Mouse (Mus musculus): ENCODE measurements at regions not wholly inside any gene's neighbourhood (a gene's known extent, or its start where the extent isn't known, plus 50 kb on each side); places are given as distances from the start of the nearest gene placed in this dataset.
A peak's percentile ranks its signal among the peaks of the same experiment; 100 is the strongest.

DNA sequence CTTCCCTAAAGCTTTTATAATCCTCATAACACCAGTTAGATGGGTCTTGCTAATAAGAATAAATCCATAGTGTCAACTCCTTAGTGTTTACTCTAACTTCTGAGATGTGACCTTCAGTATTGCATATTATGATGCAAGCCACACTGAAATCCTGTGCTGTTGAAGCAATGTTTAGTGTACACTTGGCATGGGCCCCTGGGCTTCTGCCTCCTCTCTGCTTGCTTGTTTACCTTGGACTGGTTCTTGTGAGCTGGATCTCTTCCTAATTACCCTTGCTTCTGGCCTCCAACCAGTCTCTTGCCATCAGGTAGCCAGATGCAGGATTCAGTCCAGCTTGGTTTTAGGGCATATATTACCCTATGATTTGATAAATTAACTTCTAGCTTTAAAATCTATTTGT lies 57.0 kb downstream of the Rgs2 start:
- no peak for DNase-seq

DNA sequence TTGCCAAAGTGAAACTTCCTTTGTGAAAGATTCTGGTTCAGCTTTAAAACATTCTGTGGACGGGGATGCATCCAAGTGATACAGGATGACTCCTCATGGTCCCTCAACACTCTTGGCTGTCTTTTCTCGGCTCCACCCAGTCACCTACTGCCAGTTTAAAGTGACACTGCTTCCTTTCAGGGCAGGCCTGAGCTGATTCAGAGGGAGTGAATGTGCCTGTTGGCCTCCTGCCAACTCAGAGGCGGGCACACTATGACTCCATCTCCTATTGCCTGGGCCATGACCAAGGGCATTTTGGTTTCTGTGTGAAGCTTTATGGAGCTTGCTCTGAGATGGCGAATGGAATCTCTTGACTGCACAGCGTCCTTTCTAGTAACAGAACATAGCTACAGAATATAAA lies 62.5 kb downstream of the Rgs2 start:
- peak; percentile 19 to 34 for DNase-seq

DNA sequence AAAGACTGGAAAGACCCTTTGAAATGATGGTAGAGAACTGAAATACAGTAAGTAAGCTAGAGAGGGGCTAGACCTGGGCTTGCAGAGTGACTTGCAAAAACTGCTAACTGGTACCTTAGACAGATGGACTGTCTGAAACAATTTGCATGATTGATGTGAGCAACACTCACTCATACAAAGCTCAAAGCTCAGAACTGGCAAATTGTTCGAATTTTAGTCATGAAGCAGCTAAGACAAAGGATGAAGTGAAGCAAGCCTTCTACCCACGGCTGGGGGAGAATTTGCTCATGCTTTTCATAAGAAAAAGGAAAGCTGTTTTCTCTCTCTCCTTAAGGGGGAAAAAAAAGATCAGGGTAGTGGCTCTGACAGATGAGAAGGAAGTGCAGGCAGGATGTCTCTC lies 64.5 kb downstream of the Rgs2 start:
- no peak for DNase-seq

DNA sequence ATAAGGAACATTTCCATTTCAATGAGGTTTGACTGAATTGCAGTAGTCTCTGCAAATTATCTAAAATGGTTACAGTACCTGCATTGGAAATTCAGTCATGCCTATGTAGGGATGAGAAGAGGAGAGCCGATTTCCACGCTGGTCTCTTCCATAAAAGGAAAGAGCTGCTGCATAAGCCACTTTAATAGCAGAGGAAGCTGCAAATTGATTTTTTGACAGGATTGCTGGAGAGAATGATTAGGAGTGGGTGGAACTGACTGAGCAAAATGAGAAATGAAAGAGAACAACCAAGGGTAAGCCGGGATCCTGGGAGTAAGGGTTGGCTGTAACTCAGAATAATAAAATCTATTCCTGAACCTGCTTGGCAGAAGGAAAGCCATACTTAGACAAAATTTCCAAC lies 65.4 kb downstream of the Rgs2 start:
- DNase-seq, result no peak

DNA sequence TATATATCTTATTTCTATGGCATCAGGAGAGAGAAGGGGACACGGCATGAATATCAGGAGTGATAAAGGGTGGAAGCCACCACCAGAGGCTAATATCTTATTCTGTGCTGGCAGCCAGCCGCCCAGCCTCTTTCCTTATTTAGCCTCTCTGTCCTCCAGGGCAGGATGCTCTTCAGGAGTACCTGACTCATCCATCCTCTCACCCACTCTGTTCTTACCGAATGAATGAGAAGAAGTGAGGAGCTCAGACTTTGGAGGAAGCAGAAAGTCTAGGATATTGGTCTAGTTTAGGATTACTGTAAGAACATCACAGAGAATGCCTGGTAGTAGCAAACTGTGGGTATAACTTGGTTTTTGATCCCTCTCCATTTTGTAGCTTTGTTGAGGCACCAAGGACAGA lies 73.2 kb downstream of the Rgs2 start:
- DNase-seq, result no peak

DNA sequence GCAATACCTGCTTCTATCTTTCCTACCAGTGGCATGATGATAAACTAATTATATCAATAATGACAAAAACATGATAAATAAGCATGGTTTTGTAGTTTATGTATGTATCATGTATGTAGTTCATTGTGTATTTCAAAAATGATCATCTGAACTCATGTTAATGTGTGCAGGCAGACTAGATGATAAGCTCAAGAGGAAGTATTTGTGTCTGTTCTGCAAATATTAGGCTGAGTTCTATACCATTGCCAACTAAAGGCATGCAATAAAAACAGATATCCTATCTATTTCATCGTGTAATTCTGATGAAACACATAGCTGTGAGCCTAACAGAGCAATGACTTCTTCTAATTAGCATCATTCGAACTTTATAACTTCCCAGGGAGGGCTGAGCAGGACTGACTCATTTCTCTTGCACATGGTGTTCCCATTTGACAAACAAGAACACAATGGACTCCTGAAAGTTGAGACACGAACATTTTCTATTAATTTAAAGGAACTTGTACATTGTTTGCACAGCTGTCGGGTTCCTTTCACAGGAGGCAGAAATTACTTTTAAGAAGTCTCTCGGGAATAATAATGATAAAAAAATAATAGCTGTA lies 74.3 kb downstream of the Rgs2 start:
- DNase-seq, result no peak

DNA sequence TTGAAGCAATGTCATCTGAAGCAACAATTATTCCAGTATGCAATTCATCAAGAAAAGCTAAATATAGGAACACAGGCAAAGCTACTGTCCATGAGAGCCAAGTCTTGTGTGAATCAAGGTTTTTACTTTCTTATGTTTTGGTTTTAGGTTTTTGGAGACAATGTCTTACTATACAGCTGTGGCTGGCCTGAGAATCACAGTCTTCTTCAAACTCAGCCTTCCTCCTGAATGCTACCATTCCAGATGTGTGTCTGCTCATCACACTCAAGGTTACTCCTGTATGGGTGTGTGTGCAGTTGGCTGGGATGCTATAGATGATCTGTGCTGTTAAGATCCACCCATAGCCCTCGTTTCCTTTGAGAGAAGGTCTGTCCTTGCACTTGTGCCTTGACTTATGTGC lies 81.5 kb downstream of the Rgs2 start:
- DNase-seq, result no peak

DNA sequence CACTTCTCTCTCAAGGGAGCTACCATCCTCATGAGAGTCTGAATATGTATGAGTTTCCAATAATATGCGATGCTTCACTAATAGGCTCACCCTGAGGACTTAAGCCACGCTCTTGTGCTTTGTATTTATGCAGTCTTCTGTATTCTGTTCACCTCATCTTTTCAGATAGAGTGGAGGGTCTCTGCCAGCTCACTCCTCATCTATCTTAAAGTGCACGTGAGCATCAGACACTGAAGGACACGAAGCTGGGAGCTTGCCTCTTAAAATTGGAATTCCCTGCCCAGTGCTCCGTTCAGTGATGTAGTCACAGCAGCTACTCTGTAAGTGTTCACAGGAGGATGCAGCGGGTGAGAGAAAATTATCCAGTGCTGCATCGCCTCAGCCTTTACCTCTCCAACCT lies 83.7 kb downstream of the Rgs2 start:
- DNase-seq, result no peak

DNA sequence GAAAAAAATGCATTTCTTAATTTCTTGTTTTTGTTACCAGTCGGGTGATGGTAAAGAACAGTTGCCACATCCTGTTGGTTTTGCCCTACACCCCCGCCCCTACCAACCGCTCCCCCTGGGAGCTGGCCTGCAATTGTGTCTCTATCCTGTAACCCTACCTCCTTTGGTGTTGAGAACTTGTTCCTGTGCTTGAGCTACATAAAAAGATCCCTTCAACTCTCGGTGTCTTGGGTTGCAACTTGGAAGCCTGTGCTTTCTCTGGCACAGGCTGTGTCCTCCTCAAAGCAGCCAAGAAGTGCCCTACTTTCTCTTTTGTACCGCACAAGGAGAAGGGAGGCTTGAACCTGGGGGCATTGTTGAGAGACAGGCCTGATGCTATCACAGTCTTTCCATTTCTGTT lies 85.0 kb downstream of the Rgs2 start:
- DNase-seq, result peak; percentile 70 to 85

DNA sequence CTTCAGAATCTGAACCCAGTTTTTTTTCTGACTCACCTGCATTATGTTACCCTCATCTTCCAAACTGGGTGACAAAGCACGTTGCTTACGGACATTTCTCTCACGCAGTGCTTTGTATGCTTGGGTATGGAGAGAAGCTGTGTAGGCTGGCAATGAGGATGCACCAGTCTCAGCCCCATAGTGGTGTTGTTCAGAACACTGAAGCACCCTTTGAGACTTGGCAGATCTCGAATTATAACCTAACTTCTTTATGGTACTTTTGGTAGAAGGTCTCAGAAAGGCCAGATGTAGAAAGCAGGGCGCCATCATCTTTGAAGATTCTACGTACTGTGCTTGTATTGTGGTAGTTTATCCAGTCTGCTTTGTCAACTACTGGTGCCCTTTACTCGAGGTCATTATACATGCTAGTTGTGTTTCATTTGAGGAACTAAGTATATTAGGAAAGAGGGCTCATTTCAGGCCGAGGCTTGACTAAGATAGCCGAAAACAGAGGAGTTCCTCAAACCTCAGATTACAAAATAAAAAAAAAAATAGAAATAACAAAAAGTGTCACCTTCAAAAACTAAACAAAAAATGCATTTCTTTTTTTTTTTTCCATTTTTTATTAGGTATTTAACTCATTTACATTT lies 85.7 kb downstream of the Rgs2 start:
- peak; percentile 23 to 30 for DNase-seq

DNA sequence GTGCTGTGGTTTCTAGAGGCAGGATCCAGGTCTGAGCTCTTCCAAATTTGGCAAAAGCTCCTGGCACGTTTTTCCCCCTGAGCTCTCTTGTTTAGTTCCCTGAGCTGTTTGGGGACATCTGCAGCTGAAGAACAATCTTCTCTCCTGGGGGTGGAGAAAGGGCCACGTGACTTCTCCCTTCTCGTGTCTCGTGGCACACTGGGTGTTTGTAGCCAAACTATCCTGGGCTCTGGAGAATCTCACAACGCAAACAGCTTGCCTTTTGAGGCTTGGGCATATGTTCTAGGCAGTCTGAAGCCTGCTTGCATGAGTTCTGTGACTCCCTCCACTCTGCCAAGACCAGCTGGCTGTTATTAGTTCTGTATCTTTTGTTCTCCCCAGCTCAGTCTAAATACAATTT lies 86.3 kb downstream of the Rgs2 start:
- peak; percentile 63 to 72 for DNase-seq

DNA sequence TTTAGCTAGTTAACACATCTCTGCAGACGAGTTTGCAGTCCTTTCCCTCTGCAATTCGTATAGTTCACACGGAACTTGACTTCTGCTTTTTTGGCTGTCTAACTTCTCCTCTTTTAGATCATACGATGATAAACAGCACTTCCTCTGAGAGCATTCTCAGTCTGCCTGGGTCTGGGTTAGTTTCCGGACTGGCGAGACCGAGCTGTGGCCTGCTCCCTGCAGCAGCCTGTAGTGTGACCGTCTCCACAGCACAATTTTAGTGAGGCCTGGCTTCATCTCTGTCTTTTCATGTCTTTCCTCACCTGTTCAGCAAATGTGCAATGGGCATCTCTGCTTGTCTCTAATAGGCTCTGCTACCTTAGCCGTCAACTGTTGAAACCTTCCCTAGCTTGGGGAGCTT lies 87.4 kb downstream of the Rgs2 start:
- peak; percentile 60 to 61 for DNase-seq

DNA sequence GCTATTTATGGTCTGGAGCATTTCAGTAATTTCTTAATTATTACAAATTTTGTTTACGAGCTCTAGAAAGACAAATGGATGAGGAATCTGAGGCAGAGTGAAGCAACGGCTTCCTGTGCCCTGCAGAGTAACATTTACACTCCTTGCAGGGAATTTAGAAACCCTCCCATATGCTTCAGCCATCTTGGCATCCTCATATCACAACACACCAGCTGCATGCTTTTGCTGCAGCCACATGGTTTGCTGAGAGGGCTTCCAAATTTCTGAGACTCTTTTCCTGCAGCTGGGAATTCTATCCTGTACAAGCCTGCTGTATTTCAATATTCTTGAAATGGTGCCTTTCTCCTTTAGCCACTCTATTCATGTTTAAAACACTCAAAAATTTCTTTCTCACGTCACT lies 91.4 kb downstream of the Rgs2 start:
- DNase-seq, result no peak

DNA sequence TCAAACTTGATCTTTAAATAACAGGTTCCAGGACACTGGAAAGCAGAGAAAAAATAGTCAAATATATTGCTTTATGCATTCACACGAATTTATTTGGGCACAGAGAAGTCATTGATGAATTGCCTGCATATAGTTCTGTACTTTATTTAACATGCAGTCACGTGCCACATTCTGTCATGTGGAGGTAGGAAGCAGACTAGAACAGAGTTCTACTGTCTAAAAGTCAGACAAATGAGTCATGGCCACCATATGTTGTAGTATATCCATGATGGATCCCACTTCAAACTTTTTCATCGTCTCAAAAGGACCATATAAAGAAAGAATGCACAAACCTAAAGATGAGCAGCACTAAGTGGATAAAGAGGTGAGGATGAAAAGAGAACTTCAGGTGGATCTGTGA lies 92.7 kb downstream of the Rgs2 start:
- no peak for DNase-seq

DNA sequence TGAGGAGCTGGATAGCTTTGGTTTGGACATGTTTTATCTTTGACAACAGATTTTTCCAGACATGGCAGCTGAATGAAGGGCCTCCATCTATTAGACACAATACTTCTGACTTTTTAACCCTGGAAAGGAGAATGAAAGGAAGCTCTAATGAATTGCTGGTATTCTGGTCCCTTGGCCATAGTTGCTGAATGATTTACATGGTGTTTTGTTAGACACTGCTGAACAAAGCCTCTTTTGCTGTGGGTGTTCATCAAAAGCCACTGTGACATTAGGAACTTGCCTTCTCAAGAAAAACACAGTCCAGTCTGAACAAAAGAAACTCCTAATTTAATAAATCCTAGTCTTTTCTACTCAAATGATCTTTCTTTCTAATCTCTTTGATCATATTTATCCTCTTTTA lies 93.4 kb downstream of the Rgs2 start:
- no peak for DNase-seq

DNA sequence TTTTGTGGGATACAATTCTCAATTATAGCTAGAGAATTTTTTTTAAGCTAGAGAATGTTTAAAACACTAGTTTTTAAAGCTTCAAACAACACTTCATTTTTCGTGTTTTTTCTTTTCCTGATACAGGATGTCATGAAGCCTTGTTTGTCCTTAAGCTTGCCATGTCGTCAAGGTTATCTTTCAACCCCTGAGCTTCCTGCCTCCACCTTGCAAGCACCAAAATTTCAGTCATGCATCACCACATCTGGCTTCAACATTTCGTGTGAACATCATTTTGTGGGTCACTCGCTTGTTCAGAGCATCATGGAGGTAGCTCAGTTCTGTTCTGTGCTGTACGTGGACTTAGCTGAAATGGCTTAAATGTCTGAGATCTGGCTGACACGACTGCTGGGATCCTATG lies 96.6 kb downstream of the Rgs2 start:
- no peak for DNase-seq

DNA sequence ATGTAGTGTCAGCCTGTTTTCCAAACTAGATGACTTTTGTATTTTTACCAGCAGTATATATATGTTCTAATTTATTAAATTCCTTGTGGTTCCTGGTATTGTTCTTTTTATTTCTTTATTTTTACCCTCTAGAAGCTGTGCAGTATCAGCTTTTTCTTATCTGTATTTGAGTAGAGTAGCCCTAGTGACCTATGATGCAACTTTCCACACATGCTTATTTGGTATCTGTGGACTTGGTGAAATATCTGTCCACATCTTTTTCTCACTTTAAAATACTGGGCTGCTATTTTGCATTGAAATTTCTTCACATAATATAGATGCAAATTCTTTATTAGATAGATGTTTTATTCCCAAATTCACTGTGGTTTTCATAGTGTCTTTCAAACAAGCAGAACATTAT lies 97.1 kb downstream of the Rgs2 start:
- no peak for DNase-seq

DNA sequence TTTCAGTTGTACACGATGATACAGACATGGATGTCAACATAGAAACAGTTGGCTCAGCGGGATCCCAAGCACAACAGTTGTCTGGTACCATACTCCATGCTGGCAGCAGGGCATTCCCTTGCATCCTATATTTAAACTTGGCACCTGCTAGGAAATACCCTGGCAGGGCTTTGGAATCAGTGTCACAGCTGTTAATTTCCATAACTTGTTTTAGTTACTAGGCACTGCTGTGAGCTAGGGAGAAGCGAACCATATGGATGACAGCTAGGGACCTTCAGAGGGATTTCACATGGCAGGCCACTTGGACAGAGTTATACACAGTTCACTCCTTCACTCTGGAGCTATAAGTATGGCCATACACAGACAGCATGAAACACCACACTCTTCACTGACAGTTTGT lies 100.0 kb downstream of the Rgs2 start:
- no peak for DNase-seq

DNA sequence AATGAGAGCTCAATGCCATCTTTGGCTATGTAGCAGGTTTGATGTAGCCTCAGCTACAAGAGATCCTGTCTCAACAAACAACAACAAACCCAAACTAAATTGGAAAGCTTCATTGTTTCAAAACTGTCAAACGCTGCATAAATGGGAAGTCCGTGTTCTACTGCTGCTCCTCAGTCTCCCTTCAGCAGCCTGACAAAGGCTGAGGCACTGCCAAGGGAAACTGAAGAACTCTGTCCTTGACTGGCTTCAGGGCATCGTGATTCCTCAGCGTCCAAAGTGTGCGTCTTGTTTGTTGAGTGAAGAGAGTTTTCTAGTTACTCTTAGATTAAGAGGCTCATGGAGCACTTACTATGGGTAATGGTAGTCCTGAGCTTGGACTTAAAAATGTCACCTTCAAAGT lies 100.7 kb downstream of the Rgs2 start:
- DNase-seq, result no peak

DNA sequence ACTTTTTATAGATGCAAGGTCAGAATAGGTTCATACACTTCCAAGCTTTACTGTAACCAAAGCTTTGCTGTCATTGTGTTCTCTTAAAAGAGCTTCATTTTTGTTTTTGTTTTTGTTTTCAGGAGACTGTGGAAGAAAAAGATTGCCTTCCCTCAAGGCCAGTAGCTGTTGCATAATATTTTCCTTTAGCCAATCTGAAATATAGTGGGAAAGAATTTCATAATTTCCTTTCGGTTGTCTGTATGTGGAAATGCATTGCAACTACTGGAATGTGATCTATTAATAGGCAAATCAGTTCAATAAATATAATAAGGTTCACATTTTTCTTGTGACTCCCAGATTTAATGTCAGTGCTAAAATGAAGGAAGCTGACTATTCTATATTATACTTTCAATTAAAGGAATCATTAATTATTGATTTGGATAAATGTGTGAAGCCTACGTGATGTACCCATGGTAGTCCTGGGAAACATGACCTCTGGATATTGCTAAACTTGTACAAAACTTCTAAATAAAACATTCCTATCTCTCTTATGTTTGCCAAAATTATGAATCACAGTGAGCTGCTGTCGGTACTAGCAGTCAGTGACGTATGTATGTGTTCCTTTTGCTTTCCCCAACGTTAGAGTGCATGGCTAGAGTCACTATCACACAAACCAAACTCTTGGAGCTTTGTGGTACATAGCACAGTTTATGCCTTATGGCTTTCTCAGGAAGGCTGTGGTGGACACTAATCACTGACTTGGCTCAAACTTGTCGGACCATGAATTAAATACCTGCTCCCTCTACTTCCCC lies 102.6 kb downstream of the Rgs2 start:
- DNase-seq, result no peak

DNA sequence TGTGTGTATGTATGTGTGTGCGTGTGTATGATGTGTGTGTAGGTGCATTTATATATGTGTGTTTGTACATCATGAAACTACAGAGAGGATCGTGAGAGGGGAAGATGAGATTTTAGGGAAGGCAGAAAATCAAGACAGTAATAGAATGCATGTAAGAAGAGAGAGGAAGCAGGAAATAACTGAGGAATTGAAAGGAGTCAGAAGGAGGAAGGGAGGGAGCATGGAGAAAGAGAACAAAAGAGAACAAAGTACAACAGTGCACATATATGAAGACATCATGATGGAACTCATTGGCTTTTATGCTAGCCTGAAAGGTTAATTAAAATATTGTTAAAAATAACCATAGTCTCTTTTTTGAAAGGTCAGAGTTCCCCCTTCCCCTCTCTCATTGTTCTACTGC lies 111.4 kb downstream of the Uchl5 start:
- DNase-seq, result no peak

DNA sequence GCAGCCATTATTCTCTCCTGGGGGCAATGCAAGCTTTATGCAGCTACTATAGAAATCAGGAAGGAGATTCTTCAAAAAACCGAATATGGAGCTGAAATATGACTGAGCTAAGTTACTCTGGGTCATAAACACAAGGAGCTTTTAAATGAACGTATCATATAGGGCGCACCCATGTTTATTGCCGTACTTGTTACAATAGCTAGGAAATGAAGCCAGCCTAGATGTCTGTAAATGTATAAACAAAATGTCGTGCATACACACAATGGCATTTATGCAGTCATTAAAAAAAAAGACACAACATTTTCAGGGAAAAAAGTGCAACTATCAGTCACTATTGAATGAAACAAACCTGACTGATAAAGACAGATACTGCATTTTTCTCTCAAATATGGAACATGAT lies 111.0 kb downstream of the Uchl5 start:
- no peak for DNase-seq

DNA sequence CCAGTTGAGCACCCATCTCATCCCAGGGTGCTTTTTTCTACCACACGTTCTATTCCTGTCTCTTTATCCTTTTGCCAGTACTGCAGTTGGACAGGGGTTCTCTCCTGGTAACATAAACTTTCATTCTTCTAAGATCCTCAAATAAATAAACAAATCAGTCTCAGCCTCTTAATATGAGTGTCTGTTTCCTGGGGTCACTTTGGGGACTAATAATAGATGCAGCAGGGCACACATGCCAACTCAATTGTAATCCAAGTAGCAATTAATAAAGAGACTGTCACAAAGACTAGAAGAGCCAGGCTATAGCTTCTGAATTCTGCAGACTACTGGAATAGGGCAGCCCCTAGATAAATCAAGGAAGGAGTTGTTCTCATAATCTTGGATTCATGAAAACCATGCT lies 108.9 kb downstream of the Uchl5 start:
- DNase-seq, result no peak

DNA sequence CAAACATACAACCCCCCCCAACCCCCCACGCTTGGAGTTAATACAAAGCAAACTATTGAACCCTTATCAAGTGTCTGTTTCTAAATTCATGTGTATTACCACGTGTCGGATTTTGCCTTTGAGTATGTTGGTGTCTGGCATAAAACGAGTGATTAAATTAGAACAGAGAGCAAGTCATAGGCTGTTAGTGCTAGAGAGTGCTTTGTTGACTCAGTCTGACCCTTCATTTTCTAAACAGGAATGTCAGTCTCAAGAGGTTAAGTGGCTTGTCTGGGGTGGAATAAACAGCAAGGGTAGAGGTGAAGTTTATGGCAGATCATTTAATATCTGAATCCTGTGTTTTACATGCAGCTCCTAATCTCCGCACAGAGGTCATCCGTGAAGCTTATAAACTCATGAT lies 104.1 kb downstream of the Uchl5 start:
- no peak for DNase-seq

DNA sequence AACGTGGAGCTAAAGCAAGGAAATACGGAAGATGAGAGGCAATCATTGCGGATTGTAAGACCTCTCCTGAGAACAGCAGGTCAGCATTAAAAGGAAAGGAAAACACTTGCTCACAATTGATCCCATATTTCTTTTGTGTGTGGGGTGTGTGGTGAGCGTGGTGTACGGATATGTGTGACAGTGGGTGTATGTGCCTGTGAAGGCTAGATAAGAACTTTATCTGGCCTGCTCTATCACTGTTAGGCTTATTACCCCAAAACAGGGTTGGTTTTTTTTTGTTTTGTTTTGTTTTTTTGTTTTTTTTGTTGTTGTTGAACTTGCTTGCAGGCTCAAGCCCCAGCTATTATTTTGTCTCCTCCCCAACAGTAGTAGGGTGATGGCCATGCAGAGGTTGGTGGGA lies 102.5 kb downstream of the Uchl5 start:
- no peak for DNase-seq
